Comparison of ENCODE assay signal across 14 mouse cellular contexts in genomic region chr5:137062601-137063000, GRCm38 (mm10). TPM values are rescaled to one million over a fixed set of nuclear protein-coding genes. Genes with fewer than 3 reads are reported as not detected.
DNase-seq lines count a peak whose midpoint lies in the region; TF ChIP-seq lines count a peak whose summit lies in the region.
"Had no signal": no experiment of that assay in that cellular context is flagged by ENCODE, and none has a peak within 500 bp of the region (broad histone marks: within the 10 kb centered on the region; RNA-seq: fewer than 3 reads in every experiment).

No protein-coding gene starts in this region.

- peak overlapping the region; percentile 35 for H3K9ac ChIP-seq in MEL (ENCODE audit: control insufficient read depth, low read depth, low read length, poor library complexity, severe bottlenecking)
- H3K9ac ChIP-seq: embryonic facial prominence, embryonic 12.5 days; forebrain, embryonic 12.5 days had no signal

- peak overlapping the region; percentile 40 for H3K4me2 ChIP-seq in myocyte (ENCODE audit: low read depth)
- H3K4me2 ChIP-seq: embryonic facial prominence, embryonic 12.5 days; forebrain, embryonic 12.5 days had no signal

- no peaks in the 10 kb centered on the region for H3K79me2 ChIP-seq in MEL (ENCODE audit: control insufficient read depth, insufficient read depth, low read length, poor library complexity)
- no peaks in the 10 kb centered on the region for H3K79me2 ChIP-seq in myocyte (ENCODE audit: control insufficient read depth, insufficient read depth)

- no peak for TF ChIP-seq RAD21 in MEL (IDR thresholded peaks at IDR 0.05; ENCODE audit: low read depth, low read length)

- H3K4me1 ChIP-seq in MEL (ENCODE audit: control insufficient read depth in 1 of 2, insufficient read depth in 2 of 2, low read length in 2 of 2), result peaks cover 0 to 11% of the 10 kb centered on the region in 2 experiments; a peak in 2 of 4 replicates
- H3K4me1 ChIP-seq: embryonic facial prominence, embryonic 10.5 days; embryonic facial prominence, embryonic 12.5 days; forebrain, embryonic 12.5 days had no signal

- H3K27me3 ChIP-seq in MEL (ENCODE audit: control insufficient read depth in 1 of 2, insufficient read depth in 2 of 2, low read length in 2 of 2), result no peaks in the 10 kb centered on the region; a peak in 1 of 4 replicates
- no peaks in the 10 kb centered on the region for H3K27me3 ChIP-seq in myocyte (ENCODE audit: control insufficient read depth, insufficient read depth, insufficient read length)
- H3K27me3 ChIP-seq: embryonic facial prominence, embryonic 12.5 days; forebrain, embryonic 12.5 days had no signal

- H3K36me3 ChIP-seq in MEL (ENCODE audit: control insufficient read depth in 1 of 2, insufficient read depth in 2 of 2, low read length in 2 of 2) (peaks cover 0 to 5% of the 10 kb centered on the region in 2 experiments; a peak in 1 of 4 replicates), myocyte (ENCODE audit: control insufficient read depth, insufficient read depth) (no peaks in the 10 kb centered on the region)
- H3K36me3 ChIP-seq: embryonic facial prominence, embryonic 10.5 days; embryonic facial prominence, embryonic 12.5 days; forebrain, embryonic 10.5 days; forebrain, embryonic 12.5 days had no signal

- no peak for DNase-seq in gastrocnemius, adult 2 months
- no peak for DNase-seq in gastrocnemius, postnatal 10 days
- no peak for DNase-seq in left cerebral cortex, adult 2 months (ENCODE audit: extremely low spot score in 1 of 2, low spot score in 2 of 2)
- no peak for DNase-seq in left cerebral cortex, postnatal 10 days (ENCODE audit: extremely low spot score in 1 of 2, low spot score in 2 of 2)
- no peak for DNase-seq in MEL (ENCODE audit: low read depth, low spot score)
- no peak for DNase-seq in testis, postnatal 14 days (ENCODE audit: low spot score)

- no peak overlapping the region for H3K4me3 ChIP-seq in gastrocnemius, adult 2 months
- no peak overlapping the region for H3K4me3 ChIP-seq in left cerebral cortex, adult 2 months
- H3K4me3 ChIP-seq in MEL (ENCODE audit: control insufficient read depth in 1 of 2, insufficient read depth in 1 of 2, low read depth in 2 of 2, low read length in 2 of 2), result no peak overlapping the region
- H3K4me3 ChIP-seq in myocyte, result no peak overlapping the region
- H3K4me3 ChIP-seq: embryonic facial prominence, embryonic 10.5 days; embryonic facial prominence, embryonic 12.5 days; erythroblast, embryonic 14.5 days; forebrain, embryonic 10.5 days; forebrain, embryonic 12.5 days had no signal

- TF ChIP-seq POLR2A in MEL (IDR thresholded peaks at IDR 0.05; ENCODE audit: control insufficient read depth in 1 of 2, insufficient read depth in 1 of 2, low read depth in 1 of 2, low read length in 2 of 2, poor library complexity in 1 of 2) (no peak), myocyte (IDR thresholded peaks at IDR 0.05; ENCODE audit: insufficient read length, low read depth) (no peak)

- intact Hi-C loops in gastrocnemius, adult 2 months (cut with DNase I), result loop anchor here (1.0 kb wide), 1 partner anchor 45 kb away; no protein-coding TSS in a partner anchor
- intact Hi-C loops in left cerebral cortex, adult 2 months (cut with DNase I), result loop anchor here (1.0 kb wide), 1 partner anchor 45 kb away; no protein-coding TSS in a partner anchor
- intact Hi-C loops in left cerebral cortex, postnatal 10 days (cut with DNase I), result loop anchor here (5.0 kb wide), 1 partner anchor 40 kb away; no protein-coding TSS in a partner anchor

- no peak for TF ChIP-seq CTCF in gastrocnemius, adult 2 months (IDR thresholded peaks at IDR 0.05)
- no peak for TF ChIP-seq CTCF in left cerebral cortex, adult 2 months (IDR thresholded peaks at IDR 0.05)
- no peak for TF ChIP-seq CTCF in MEL (IDR thresholded peaks at IDR 0.05 in 2 of 3, conservative IDR thresholded peaks at IDR 0.05 in 1 of 3; ENCODE audit: control insufficient read depth in 1 of 3, insufficient read depth in 1 of 3, low read depth in 2 of 3, low read length in 3 of 3, poor library complexity in 1 of 3, severe bottlenecking in 1 of 3)

- no peaks in the 10 kb centered on the region for H3K9me3 ChIP-seq in MEL (replicated peaks; ENCODE audit: insufficient read depth, low read length)
- H3K9me3 ChIP-seq: embryonic facial prominence, embryonic 10.5 days; embryonic facial prominence, embryonic 12.5 days; forebrain, embryonic 10.5 days; forebrain, embryonic 12.5 days; G1E had no signal

- no peak overlapping the region for H3ac ChIP-seq in myocyte (ENCODE audit: control insufficient read depth, insufficient read length)

- no peak for TF ChIP-seq EP300 in MEL (IDR thresholded peaks at IDR 0.05; ENCODE audit: low read depth in 1 of 2, low read length in 2 of 2)

- 0 out of 2 replicates have a peak overlapping the region, but pooled peaks have one; percentile 2 for H3K27ac ChIP-seq in gastrocnemius, adult 2 months
- 0 out of 2 replicates have a peak overlapping the region, but pooled peaks have one; percentile 28 for H3K27ac ChIP-seq in left cerebral cortex, adult 2 months
- no peak overlapping the region; the same call in 1 of the 2 replicates for H3K27ac ChIP-seq in MEL (ENCODE audit: control insufficient read depth, low read depth, low read length)
- H3K27ac ChIP-seq: embryonic facial prominence, embryonic 10.5 days; embryonic facial prominence, embryonic 12.5 days; forebrain, embryonic 10.5 days; forebrain, embryonic 12.5 days had no signal

TF ChIP-seq in MEL, 35 proteins besides CTCF, POLR2A, EP300 and RAD21:
- TF ChIP-seq USF1 (IDR thresholded peaks at IDR 0.05; ENCODE audit: low read depth, low read length), result no peak
- no peak for TF ChIP-seq E2F4 (IDR thresholded peaks at IDR 0.05; ENCODE audit: borderline replicate concordance, low read depth, low read length)

TF ChIP-seq in myocyte, 11 proteins besides CTCF, POLR2A, EP300 and RAD21:
- TF ChIP-seq REST (IDR thresholded peaks at IDR 0.05; ENCODE audit: insufficient read depth, insufficient read length) (no peak), TCF3 (IDR thresholded peaks at IDR 0.05; ENCODE audit: insufficient read length, low read depth) (no peak), MAX (IDR thresholded peaks at IDR 0.05; ENCODE audit: low read depth) (no peak), USF1 (IDR thresholded peaks at IDR 0.05; ENCODE audit: low read depth) (no peak), TCF12 (IDR thresholded peaks at IDR 0.05; ENCODE audit: insufficient read depth, poor library complexity, severe bottlenecking) (no peak), MYOD1 (IDR thresholded peaks at IDR 0.05; ENCODE audit: control insufficient read depth in 1 of 3, insufficient read length in 2 of 3, low read depth in 2 of 3) (no peak), SRF (IDR thresholded peaks at IDR 0.05; ENCODE audit: control insufficient read depth, insufficient read length, low read depth) (no peak), MYOG (IDR thresholded peaks at IDR 0.05; ENCODE audit: control insufficient read depth in 1 of 3, insufficient read depth in 1 of 3, insufficient read length in 2 of 3, low read depth in 2 of 3) (no peak), POLR2AphosphoS2 (IDR thresholded peaks at IDR 0.05; ENCODE audit: insufficient read length, low read depth) (no peak), CEBPB (IDR thresholded peaks at IDR 0.05; ENCODE audit: insufficient read depth, poor library complexity, severe bottlenecking) (no peak), E2F4 (IDR thresholded peaks at IDR 0.05; ENCODE audit: insufficient read depth) (no peak)

RNA-seq across cellular contexts. Expression of gene Serpine1, which starts 9.5 kb away (rescaled TPM):
- 1 to 10 TPM; 2.5 to 2.8 TPM for total RNA-seq in gastrocnemius, adult 2 months (2021)
- total RNA-seq in gastrocnemius, postnatal 10 days (2021), result 1 to 10 TPM; 2.2 to 2.9 TPM
- total RNA-seq in left cerebral cortex, adult 2 months (2021), result 1 to 10 TPM in 1 of 2 experiments, under 1 TPM in 1; 0.91 to 1.1 TPM
- under 1 TPM; 0.71 to 0.97 TPM for total RNA-seq in left cerebral cortex, postnatal 10 days (2021)
- 0.04 and 0.13 TPM in 2 replicates for total RNA-seq in MEL (2012; rRNA removed)
- polyA plus RNA-seq in MEL (2012; ENCODE audit: insufficient read depth in 1 of 2, insufficient read length in 2 of 2, low read depth in 1 of 2, low replicate concordance in 2 of 2, missing spikeins in 1 of 2) (under 1 TPM in 1 of 2 experiments, not detected in 1; 0.11 TPM), myocyte (2012; fragmentation: generic; extraction: Trizol) (17.6 TPM)
- polyA plus RNA-seq: erythroblast, embryonic 14.5 days had no signal

RNA-seq across cellular contexts. Expression of gene Ap1s1, which starts 16.7 kb away (rescaled TPM):
- total RNA-seq in gastrocnemius, adult 2 months (2021), result 10 to 100 TPM; 12.4 to 19.2 TPM
- total RNA-seq in gastrocnemius, postnatal 10 days (2021), result 10 to 100 TPM; 33.4 to 37.0 TPM
- 100 to 1,000 TPM; 349 to 354 TPM for total RNA-seq in left cerebral cortex, adult 2 months (2021)
- 100 to 1,000 TPM; 228 to 230 TPM for total RNA-seq in left cerebral cortex, postnatal 10 days (2021)
- total RNA-seq in MEL (2012; rRNA removed), result 137 and 154 TPM in 2 replicates
- 100 to 1,000 TPM; 211 to 218 TPM for polyA plus RNA-seq in MEL (2012; ENCODE audit: insufficient read depth in 1 of 2, insufficient read length in 2 of 2, low read depth in 1 of 2, low replicate concordance in 2 of 2, missing spikeins in 1 of 2)
- 172 TPM for polyA plus RNA-seq in myocyte (2012; fragmentation: generic; extraction: Trizol)

RNA-seq across cellular contexts. Expression of gene Vgf, which starts 36.4 kb away (rescaled TPM):
- not detected for total RNA-seq in gastrocnemius, adult 2 months (2021)
- total RNA-seq in gastrocnemius, postnatal 10 days (2021), result under 1 TPM; 0.21 to 0.45 TPM
- 100 to 1,000 TPM; 433 to 446 TPM for total RNA-seq in left cerebral cortex, adult 2 months (2021)
- total RNA-seq in left cerebral cortex, postnatal 10 days (2021), result 100 to 1,000 TPM; 200 to 207 TPM
- 0.42 and 0.52 TPM in 2 replicates for total RNA-seq in MEL (2012; rRNA removed)
- polyA plus RNA-seq in MEL (2012; ENCODE audit: insufficient read depth in 1 of 2, insufficient read length in 2 of 2, low read depth in 1 of 2, low replicate concordance in 2 of 2, missing spikeins in 1 of 2), result 1 to 10 TPM in 1 of 2 experiments, not detected in 1; 1.4 TPM
- 0.04 TPM for polyA plus RNA-seq in myocyte (2012; fragmentation: generic; extraction: Trizol)
- polyA plus RNA-seq: CD4-positive, CD25-positive, alpha-beta regulatory T cell, adult 4 months had no signal

RNA-seq across cellular contexts. Expression of gene Trim56, which starts 53.4 kb away (rescaled TPM):
- total RNA-seq in gastrocnemius, adult 2 months (2021), result 1 to 10 TPM; 7.5 to 9.3 TPM
- total RNA-seq in gastrocnemius, postnatal 10 days (2021), result 10 to 100 TPM in 1 of 2 experiments, 1 to 10 TPM in 1; 9.2 to 14.2 TPM
- total RNA-seq in left cerebral cortex, adult 2 months (2021), result 1 to 10 TPM; 4.3 to 5.7 TPM
- total RNA-seq in left cerebral cortex, postnatal 10 days (2021), result 1 to 10 TPM; 3.0 to 3.9 TPM
- total RNA-seq in MEL (2012; rRNA removed), result 19.7 and 21.8 TPM in 2 replicates
- polyA plus RNA-seq in MEL (2012; ENCODE audit: insufficient read depth in 1 of 2, insufficient read length in 2 of 2, low read depth in 1 of 2, low replicate concordance in 2 of 2, missing spikeins in 1 of 2) (10 to 100 TPM; 22.8 to 75.8 TPM), myocyte (2012; fragmentation: generic; extraction: Trizol) (5.9 TPM)

Comparison
In these comparisons a context has a peak if more than half of its experiments do, and no peak if none do; other contexts are left out.
1. RNA of gene Vgf, which starts 36.4 kb away (total RNA-seq): 433 to 446 TPM in left cerebral cortex, adult 2 months and 200 to 207 TPM in left cerebral cortex, postnatal 10 days; 0.21 to 0.45 TPM in gastrocnemius, postnatal 10 days, 0.42 to 0.52 TPM in MEL and not detected in gastrocnemius, adult 2 months; every median in the first group is over 100 times any median in the second.